Mouse (Mus musculus) lung, postnatal 0 days (tissue): ENCODE data around the gene Npm3.

ENCODE experiments used
- CTCF ChIP-seq: IDR thresholded peaks from 2 replicates; pipeline ENCODE4 v1.5.1; 2016; ENCODE audit warnings: antibody characterized with exemption, mild to moderate bottlenecking
- EP300 ChIP-seq: IDR thresholded peaks from 2 replicates; pipeline ENCODE4 v1.6.1; 2016; ENCODE audit warnings: antibody characterized with exemption, mild to moderate bottlenecking, control low read depth

GRCm38 (mm10) chr19:45734762-45735161 lies 14.6 kb downstream of the Npm3 start:
- TF ChIP-seq CTCF (no peak), EP300 (no peak)
